Mouse (Mus musculus): ENCODE measurements around the gene Rnf150. TPM values are rescaled to one million over a fixed set of nuclear protein-coding genes. Genes with fewer than 3 reads are reported as not detected.

Gene Rnf150
- polyA plus RNA-seq, 1 experiment: 2.0 TPM

- no peaks in the 10 kb centered on the region for H3K27me3 ChIP-seq (ENCODE audit: control insufficient read depth, insufficient read depth, insufficient read length)
- no peak overlapping the region for H3K4me3 ChIP-seq
- no peak overlapping the region for H3ac ChIP-seq (ENCODE audit: control insufficient read depth, insufficient read length)
- H3K4me2 ChIP-seq (ENCODE audit: low read depth): no peak overlapping the region
- no peaks in the 10 kb centered on the region for H3K36me3 ChIP-seq (ENCODE audit: control insufficient read depth, insufficient read depth)
- H3K79me2 ChIP-seq (ENCODE audit: control insufficient read depth, insufficient read depth): no peaks in the 10 kb centered on the region
- TF ChIP-seq POLR2AphosphoS2 (IDR thresholded peaks at IDR 0.05; ENCODE audit: insufficient read length, low read depth): no peak
- TF ChIP-seq POLR2A (IDR thresholded peaks at IDR 0.05; ENCODE audit: insufficient read length, low read depth): no peak
These were observed 148.1 kb downstream of the Rnf150 start for GRCm38 (mm10) chr8:83011286-83011685.

DNA sequence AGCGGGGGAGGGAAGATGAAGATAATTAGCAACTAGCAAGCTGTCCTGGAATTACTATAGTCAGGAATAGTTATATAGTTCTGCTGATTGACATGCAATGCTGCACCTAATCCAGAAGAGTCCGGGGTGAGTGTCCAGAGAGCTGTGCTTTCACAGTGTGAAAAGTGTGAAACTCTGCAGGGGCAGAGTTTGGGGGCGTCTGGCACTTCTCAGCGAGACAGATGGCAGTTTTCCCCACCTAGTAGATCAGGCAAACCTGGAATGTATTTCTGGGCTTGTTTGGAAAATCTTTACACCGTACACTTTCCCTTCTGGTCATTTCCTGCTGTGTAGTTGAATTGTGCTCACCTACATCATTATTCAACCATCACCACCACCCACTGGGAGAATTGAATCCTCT is 148.6 kb downstream of the Rnf150 start:
- H3K27me3 ChIP-seq (ENCODE audit: control insufficient read depth, insufficient read depth, insufficient read length): no peaks in the 10 kb centered on the region
- no peak overlapping the region for H3ac ChIP-seq (ENCODE audit: control insufficient read depth, insufficient read length)
- no peak overlapping the region for H3K4me3 ChIP-seq
- no peak overlapping the region for H3K4me2 ChIP-seq (ENCODE audit: low read depth)
- no peak for TF ChIP-seq REST (IDR thresholded peaks at IDR 0.05; ENCODE audit: insufficient read depth, insufficient read length)
- no peak for TF ChIP-seq TCF12 (IDR thresholded peaks at IDR 0.05; ENCODE audit: insufficient read depth, poor library complexity, severe bottlenecking)
- no peaks in the 10 kb centered on the region for H3K36me3 ChIP-seq (ENCODE audit: control insufficient read depth, insufficient read depth)
- no peaks in the 10 kb centered on the region for H3K79me2 ChIP-seq (ENCODE audit: control insufficient read depth, insufficient read depth)

- H3K79me2 ChIP-seq (ENCODE audit: control insufficient read depth, insufficient read depth): no peaks in the 10 kb centered on the region
- no peak overlapping the region for H3K4me2 ChIP-seq (ENCODE audit: low read depth)
- TF ChIP-seq POLR2AphosphoS2 (IDR thresholded peaks at IDR 0.05; ENCODE audit: insufficient read length, low read depth): no peak
- no peak for TF ChIP-seq MAX (IDR thresholded peaks at IDR 0.05; ENCODE audit: low read depth)
- no peak for TF ChIP-seq SRF (IDR thresholded peaks at IDR 0.05; ENCODE audit: control insufficient read depth, insufficient read length, low read depth)
- no peak for TF ChIP-seq E2F4 (IDR thresholded peaks at IDR 0.05; ENCODE audit: insufficient read depth)
- no peak for TF ChIP-seq CEBPB (IDR thresholded peaks at IDR 0.05; ENCODE audit: insufficient read depth, poor library complexity, severe bottlenecking)
- no peak for TF ChIP-seq TCF3 (IDR thresholded peaks at IDR 0.05; ENCODE audit: insufficient read length, low read depth)
- no peak overlapping the region for H3ac ChIP-seq (ENCODE audit: control insufficient read depth, insufficient read length)
- H3K4me3 ChIP-seq: no peak overlapping the region
- no peaks in the 10 kb centered on the region for H3K27me3 ChIP-seq (ENCODE audit: control insufficient read depth, insufficient read depth, insufficient read length)
- no peaks in the 10 kb centered on the region for H3K36me3 ChIP-seq (ENCODE audit: control insufficient read depth, insufficient read depth)
These were observed 165.1 kb downstream of the Rnf150 start for GRCm38 (mm10) chr8:83028211-83028610.

DNA sequence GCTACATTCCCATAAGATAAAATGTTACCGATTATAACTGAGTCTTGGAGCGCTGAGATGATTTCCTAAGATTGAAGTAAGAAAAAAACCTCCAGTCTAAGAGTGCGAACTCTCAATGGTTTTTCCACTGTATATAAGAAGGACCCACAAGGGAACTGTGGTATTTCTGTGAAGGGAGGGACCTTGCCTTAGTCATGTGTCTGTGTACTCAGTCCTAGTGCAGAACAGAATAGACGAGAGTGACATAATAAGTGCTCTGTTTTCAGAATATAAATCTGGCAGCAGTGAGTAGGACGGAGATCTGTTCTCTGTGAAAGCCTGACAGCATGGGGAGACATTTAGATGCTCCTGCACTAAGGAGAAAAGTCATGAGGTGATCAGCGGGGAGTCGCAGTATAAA is 169.6 kb downstream of the Rnf150 start:
- Histone ChIP-seq H3K4me2 (ENCODE audit: low read depth) (no peak overlapping the region), H3K27me3 (ENCODE audit: control insufficient read depth, insufficient read depth, insufficient read length) (no peaks in the 10 kb centered on the region), H3ac (ENCODE audit: control insufficient read depth, insufficient read length) (no peak overlapping the region), H3K79me2 (ENCODE audit: control insufficient read depth, insufficient read depth) (no peaks in the 10 kb centered on the region), H3K36me3 (ENCODE audit: control insufficient read depth, insufficient read depth) (no peaks in the 10 kb centered on the region), H3K4me3 (no peak overlapping the region)
- no peak for TF ChIP-seq CEBPB (IDR thresholded peaks at IDR 0.05; ENCODE audit: insufficient read depth, poor library complexity, severe bottlenecking)
- no peak for TF ChIP-seq MAX (IDR thresholded peaks at IDR 0.05; ENCODE audit: low read depth)
- no peak for TF ChIP-seq POLR2AphosphoS2 (IDR thresholded peaks at IDR 0.05; ENCODE audit: insufficient read length, low read depth)
- TF ChIP-seq SRF (IDR thresholded peaks at IDR 0.05; ENCODE audit: control insufficient read depth, insufficient read length, low read depth): no peak
- TF ChIP-seq USF1 (IDR thresholded peaks at IDR 0.05; ENCODE audit: low read depth): no peak
- no peak for TF ChIP-seq MYOD1 (IDR thresholded peaks at IDR 0.05; ENCODE audit: control insufficient read depth in 1 of 3, insufficient read length in 2 of 3, low read depth in 2 of 3)
- TF ChIP-seq TCF12 (IDR thresholded peaks at IDR 0.05; ENCODE audit: insufficient read depth, poor library complexity, severe bottlenecking): no peak
- no peak for TF ChIP-seq POLR2A (IDR thresholded peaks at IDR 0.05; ENCODE audit: insufficient read length, low read depth)
- TF ChIP-seq REST (IDR thresholded peaks at IDR 0.05; ENCODE audit: insufficient read depth, insufficient read length): no peak
- TF ChIP-seq MYOG (IDR thresholded peaks at IDR 0.05; ENCODE audit: control insufficient read depth in 1 of 3, insufficient read depth in 1 of 3, insufficient read length in 2 of 3, low read depth in 2 of 3): no peak
- no peak for TF ChIP-seq E2F4 (IDR thresholded peaks at IDR 0.05; ENCODE audit: insufficient read depth)
- no peak for TF ChIP-seq TCF3 (IDR thresholded peaks at IDR 0.05; ENCODE audit: insufficient read length, low read depth)

DNA sequence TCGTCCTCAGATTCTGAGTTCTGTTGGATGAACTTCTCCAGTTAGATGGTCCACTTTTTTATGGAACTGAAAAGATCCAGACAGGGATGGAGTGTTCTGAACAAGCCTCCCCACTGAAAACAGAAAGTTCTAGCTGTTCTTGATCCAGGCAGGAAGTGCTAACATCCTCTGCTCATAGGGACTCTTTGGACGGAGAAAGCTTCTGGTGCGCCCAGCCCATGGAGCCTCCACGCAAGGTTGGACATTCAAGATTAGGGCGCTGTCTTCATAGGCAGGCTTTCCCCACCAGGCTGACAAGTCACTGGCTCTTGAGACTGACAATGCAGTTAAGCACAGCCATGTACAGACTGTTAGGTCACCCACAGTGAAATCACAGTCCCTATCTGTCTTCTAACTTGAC is 172.0 kb downstream of the Rnf150 start:
- no peak for TF ChIP-seq POLR2A (IDR thresholded peaks at IDR 0.05; ENCODE audit: insufficient read length, low read depth)
- TF ChIP-seq SRF (IDR thresholded peaks at IDR 0.05; ENCODE audit: control insufficient read depth, insufficient read length, low read depth): no peak
- TF ChIP-seq MYOD1 (IDR thresholded peaks at IDR 0.05; ENCODE audit: control insufficient read depth in 1 of 3, insufficient read length in 2 of 3, low read depth in 2 of 3): no peak
- no peak for TF ChIP-seq TCF12 (IDR thresholded peaks at IDR 0.05; ENCODE audit: insufficient read depth, poor library complexity, severe bottlenecking)
- TF ChIP-seq CEBPB (IDR thresholded peaks at IDR 0.05; ENCODE audit: insufficient read depth, poor library complexity, severe bottlenecking): no peak
- no peak for TF ChIP-seq POLR2AphosphoS2 (IDR thresholded peaks at IDR 0.05; ENCODE audit: insufficient read length, low read depth)
- no peak for TF ChIP-seq E2F4 (IDR thresholded peaks at IDR 0.05; ENCODE audit: insufficient read depth)
- TF ChIP-seq TCF3 (IDR thresholded peaks at IDR 0.05; ENCODE audit: insufficient read length, low read depth): no peak
- no peak for TF ChIP-seq REST (IDR thresholded peaks at IDR 0.05; ENCODE audit: insufficient read depth, insufficient read length)
- TF ChIP-seq MYOG (IDR thresholded peaks at IDR 0.05; ENCODE audit: control insufficient read depth in 1 of 3, insufficient read depth in 1 of 3, insufficient read length in 2 of 3, low read depth in 2 of 3): no peak
- TF ChIP-seq MAX (IDR thresholded peaks at IDR 0.05; ENCODE audit: low read depth): no peak
- no peak for TF ChIP-seq USF1 (IDR thresholded peaks at IDR 0.05; ENCODE audit: low read depth)
- no peak overlapping the region for H3ac ChIP-seq (ENCODE audit: control insufficient read depth, insufficient read length)
- no peaks in the 10 kb centered on the region for H3K36me3 ChIP-seq (ENCODE audit: control insufficient read depth, insufficient read depth)
- no peak overlapping the region for H3K4me2 ChIP-seq (ENCODE audit: low read depth)
- H3K27me3 ChIP-seq (ENCODE audit: control insufficient read depth, insufficient read depth, insufficient read length): no peaks in the 10 kb centered on the region
- no peak overlapping the region for H3K4me3 ChIP-seq
- H3K79me2 ChIP-seq (ENCODE audit: control insufficient read depth, insufficient read depth): no peaks in the 10 kb centered on the region

Measured in myocyte (in vitro differentiated cells).